Mouse (Mus musculus): ENCODE measurements around the gene Mthfsd. TPM values are rescaled to one million over a fixed set of nuclear protein-coding genes. Genes with fewer than 3 reads are reported as not detected.
"Not testable (repeated sequence)": the region's sequence is repeated elsewhere in the genome, so short reads cannot be mapped to it uniquely, and the experiment has no call there.

The Mthfsd gene
- total RNA-seq (2014; rRNA removed) (23.6 and 29.5 TPM in 2 replicates), polyA plus RNA-seq (2012; rRNA removed) (22.7 and 29.8 TPM in 2 replicates)

GRCm38 (mm10) chr8:121107668-121108656 lies at the start of gene Mthfsd:
Mthfsd (minus strand) TSS chr8:121108392.
- TF ChIP-seq CTCF (IDR thresholded peaks at IDR 0.05; ENCODE audit: low read depth, low read length), result 0 out of 2 replicates have a peak, but pooled peaks have one; percentile 16
- peak; percentile 75; the same call in 1 of the 2 replicates for TF ChIP-seq POLR2A (IDR thresholded peaks at IDR 0.05; ENCODE audit: extremely low read depth, insufficient read depth, low read length)
- peak within 1 kb of the TSS; percentile 75 for H3K4me3 ChIP-seq (ENCODE audit: insufficient read depth, low read depth, low read length)
- H3K9ac ChIP-seq (ENCODE audit: low read depth, low read length), result peak within 1 kb of the TSS; percentile 76
- H3K36me3 ChIP-seq (ENCODE audit: control insufficient read depth, insufficient read depth, low read length), result no peaks in the 10 kb centered on the region
- DNase-seq (ENCODE audit: extremely low read depth, low read depth, low spot score), result peak; percentile 87
- H3K4me1 ChIP-seq (ENCODE audit: control insufficient read depth, insufficient read depth, low read length), result no peaks in the 10 kb centered on the region
- 0 out of 2 replicates have a peak, but pooled peaks cover 5% of the 10 kb centered on the region for H3K79me2 ChIP-seq (ENCODE audit: control insufficient read depth, insufficient read depth, low read length)
- peak within 1 kb of the TSS; percentile 33; the same call in 1 of the 2 replicates for H3K27ac ChIP-seq (replicated peaks; ENCODE audit: insufficient read depth, low read depth, low read length)
- no peaks in the 10 kb centered on the region for H3K27me3 ChIP-seq (ENCODE audit: control insufficient read depth, insufficient read depth, low read length)
- WGBS, result 1% methylated on average over 75 of the region's 75 CpGs

- 82% methylated on average over 7 of the region's 7 CpGs for WGBS
- no peaks in the 10 kb centered on the region for H3K36me3 ChIP-seq (ENCODE audit: control insufficient read depth, insufficient read depth, low read length)
Measured at GRCm38 (mm10) chr8:121156990-121157491, 48.8 kb upstream of the Mthfsd start.

GRCm38 (mm10) chr8:121152394-121152793 lies 44.2 kb upstream of the Mthfsd start:
- DNase-seq (ENCODE audit: extremely low read depth, low read depth, low spot score), result no peak
- no peaks in the 10 kb centered on the region for H3K4me1 ChIP-seq (ENCODE audit: control insufficient read depth, insufficient read depth, low read length)
- TF ChIP-seq POLR2A (IDR thresholded peaks at IDR 0.05; ENCODE audit: extremely low read depth, insufficient read depth, low read length), result no peak
- no peak for TF ChIP-seq CTCF (IDR thresholded peaks at IDR 0.05; ENCODE audit: low read depth, low read length)
- H3K27me3 ChIP-seq (ENCODE audit: control insufficient read depth, insufficient read depth, low read length), result no peaks in the 10 kb centered on the region
- H3K4me3 ChIP-seq (ENCODE audit: insufficient read depth, low read depth, low read length), result no peak overlapping the region
- H3K9ac ChIP-seq (ENCODE audit: low read depth, low read length), result no peak overlapping the region
- 65% methylated on average over 12 of the region's 12 CpGs for WGBS
- no peaks in the 10 kb centered on the region for H3K36me3 ChIP-seq (ENCODE audit: control insufficient read depth, insufficient read depth, low read length)
- H3K79me2 ChIP-seq (ENCODE audit: control insufficient read depth, insufficient read depth, low read length), result no peaks in the 10 kb centered on the region
- no peak overlapping the region for H3K27ac ChIP-seq (replicated peaks; ENCODE audit: insufficient read depth, low read depth, low read length)

More at GRCm38 (mm10) chr8:121156990-121157491, 48.8 kb upstream of the Mthfsd start:
- Histone ChIP-seq H3K27ac (replicated peaks; ENCODE audit: insufficient read depth, low read depth, low read length) (no peak overlapping the region), H3K9ac (ENCODE audit: low read depth, low read length) (no peak overlapping the region), H3K4me1 (ENCODE audit: control insufficient read depth, insufficient read depth, low read length) (no peaks in the 10 kb centered on the region), H3K27me3 (ENCODE audit: control insufficient read depth, insufficient read depth, low read length) (no peaks in the 10 kb centered on the region), H3K4me3 (ENCODE audit: insufficient read depth, low read depth, low read length) (no peak overlapping the region), H3K79me2 (ENCODE audit: control insufficient read depth, insufficient read depth, low read length) (no peaks in the 10 kb centered on the region)
- no peak for DNase-seq (ENCODE audit: extremely low read depth, low read depth, low spot score)
- TF ChIP-seq CTCF (IDR thresholded peaks at IDR 0.05; ENCODE audit: low read depth, low read length) (no peak), POLR2A (IDR thresholded peaks at IDR 0.05; ENCODE audit: extremely low read depth, insufficient read depth, low read length) (no peak)

GRCm38 (mm10) chr8:121148573-121149083 lies 40.4 kb upstream of the Mthfsd start:
- no peak for DNase-seq (ENCODE audit: extremely low read depth, low read depth, low spot score)
- Histone ChIP-seq H3K79me2 (ENCODE audit: control insufficient read depth, insufficient read depth, low read length) (no peaks in the 10 kb centered on the region), H3K4me3 (ENCODE audit: insufficient read depth, low read depth, low read length) (no peak overlapping the region), H3K27ac (replicated peaks; ENCODE audit: insufficient read depth, low read depth, low read length) (no peak overlapping the region), H3K9ac (ENCODE audit: low read depth, low read length) (no peak overlapping the region), H3K36me3 (ENCODE audit: control insufficient read depth, insufficient read depth, low read length) (no peaks in the 10 kb centered on the region), H3K4me1 (ENCODE audit: control insufficient read depth, insufficient read depth, low read length) (no peaks in the 10 kb centered on the region), H3K27me3 (ENCODE audit: control insufficient read depth, insufficient read depth, low read length) (no peaks in the 10 kb centered on the region)
- 29% methylated on average over 8 of the region's 8 CpGs for WGBS
- TF ChIP-seq POLR2A (IDR thresholded peaks at IDR 0.05; ENCODE audit: extremely low read depth, insufficient read depth, low read length) (no peak), CTCF (IDR thresholded peaks at IDR 0.05; ENCODE audit: low read depth, low read length) (no peak)

- not testable (repeated sequence) for H3K79me2 ChIP-seq (ENCODE audit: control insufficient read depth, insufficient read depth, low read length); H3K4me1 ChIP-seq (ENCODE audit: control insufficient read depth, insufficient read depth, low read length); H3K27ac ChIP-seq (replicated peaks; ENCODE audit: insufficient read depth, low read depth, low read length); H3K36me3 ChIP-seq (ENCODE audit: control insufficient read depth, insufficient read depth, low read length); H3K4me3 ChIP-seq (ENCODE audit: insufficient read depth, low read depth, low read length); H3K27me3 ChIP-seq (ENCODE audit: control insufficient read depth, insufficient read depth, low read length); DNase-seq (ENCODE audit: extremely low read depth, low read depth, low spot score); H3K9ac ChIP-seq (ENCODE audit: low read depth, low read length)
- 47% methylated on average over 6 of the region's 6 CpGs for WGBS
Measured at GRCm38 (mm10) chr8:121145457-121146134, 37.4 kb upstream of the Mthfsd start.

Data from liver, adult 2 months (tissue).